Mouse (Mus musculus): ENCODE data around the gene Ankfn1. TPM values are rescaled to one million over a fixed set of nuclear protein-coding genes. Genes with fewer than 3 reads are reported as not detected.

Gene Ankfn1
- polyA plus RNA-seq (2012; rRNA removed) = 1.4 and 2.4 TPM in 2 replicates

DNA sequence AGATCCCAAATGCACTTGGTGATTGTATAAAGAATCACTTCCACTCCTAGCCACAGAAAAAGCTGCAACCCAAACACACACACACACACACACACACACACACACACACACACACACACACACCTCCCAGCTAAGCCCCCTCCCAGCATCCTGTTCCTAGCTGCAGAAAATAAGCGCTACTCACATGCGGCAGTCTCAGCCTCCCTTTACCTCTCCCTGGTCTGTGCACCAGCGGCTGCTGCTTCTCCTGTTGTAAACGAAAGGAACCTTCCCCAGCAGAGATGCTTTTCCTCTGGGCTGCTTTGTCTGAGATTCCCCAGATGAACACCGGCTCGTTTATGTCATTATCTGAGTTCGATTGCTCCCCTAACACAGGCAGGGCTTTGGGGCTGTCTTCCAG lies at the start of gene Ankfn1:
Ankfn1 (minus strand) TSS at position 223 of the 400 bp plus-strand sequence.
- no peak within 1 kb of the TSS for H3K27ac ChIP-seq (ENCODE audit: insufficient read depth, low read length)
- TF ChIP-seq CTCF (IDR thresholded peaks at IDR 0.05; ENCODE audit: borderline replicate concordance, insufficient read depth, low read depth, low read length) = no peak
- no peak for TF ChIP-seq POLR2A (IDR thresholded peaks at IDR 0.05; ENCODE audit: borderline replicate concordance, insufficient read depth, low read length)
- no peak for DNase-seq
- H3K4me3 ChIP-seq (replicated peaks; ENCODE audit: insufficient read depth, low read depth, low read length) = no peak within 1 kb of the TSS
- WGBS = 55% methylated on average over 7 of the region's 7 CpGs
- H3K27me3 ChIP-seq (ENCODE audit: control insufficient read depth, insufficient read depth, low read length) = no peaks in the 10 kb centered on the region
- H3K4me1 ChIP-seq (ENCODE audit: control insufficient read depth, insufficient read depth, low read length) = no peaks in the 10 kb centered on the region; the same call in none of the 2 replicates

GRCm38 (mm10) chr11:89823661-89824446 lies 46.4 kb upstream of the Ankfn1 start:
- H3K4me3 ChIP-seq (replicated peaks; ENCODE audit: insufficient read depth, low read depth, low read length) = no peak overlapping the region
- H3K27me3 ChIP-seq (ENCODE audit: control insufficient read depth, insufficient read depth, low read length) = no peaks in the 10 kb centered on the region; the same call in 1 of the 2 replicates
- H3K4me1 ChIP-seq (ENCODE audit: control insufficient read depth, insufficient read depth, low read length) = no peaks in the 10 kb centered on the region
- H3K27ac ChIP-seq (ENCODE audit: insufficient read depth, low read length) = no peak overlapping the region
- TF ChIP-seq CTCF (IDR thresholded peaks at IDR 0.05; ENCODE audit: borderline replicate concordance, insufficient read depth, low read depth, low read length) (no peak), POLR2A (IDR thresholded peaks at IDR 0.05; ENCODE audit: borderline replicate concordance, insufficient read depth, low read length) (no peak)
- no peak for DNase-seq
- 62% methylated on average over 8 of the region's 8 CpGs for WGBS

DNA sequence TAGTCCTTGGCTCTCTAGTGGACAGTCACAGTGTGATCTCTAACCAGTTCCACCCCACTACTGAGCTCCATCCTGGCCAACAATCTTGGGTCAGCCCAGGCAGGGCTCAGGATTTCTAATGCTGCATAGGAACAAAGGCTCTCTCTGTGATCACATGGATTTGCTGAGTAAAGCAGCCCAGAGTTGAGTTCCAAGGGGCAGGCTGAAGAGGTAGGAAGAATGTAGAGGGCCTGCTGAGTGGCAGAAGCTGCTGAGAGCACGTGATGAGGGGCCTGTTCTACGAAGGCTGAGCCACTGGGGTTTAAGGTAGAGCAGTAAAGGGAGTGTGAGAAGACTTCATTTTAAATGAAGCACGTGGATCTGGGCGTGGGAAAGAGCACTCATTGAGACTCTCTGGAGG lies 41.1 kb upstream of the Ankfn1 start:
- no peak for DNase-seq
- H3K27ac ChIP-seq (ENCODE audit: insufficient read depth, low read length) = no peak overlapping the region
- no peak overlapping the region for H3K4me3 ChIP-seq (replicated peaks; ENCODE audit: insufficient read depth, low read depth, low read length)
- no peaks in the 10 kb centered on the region for H3K4me1 ChIP-seq (ENCODE audit: control insufficient read depth, insufficient read depth, low read length)
- TF ChIP-seq CTCF (IDR thresholded peaks at IDR 0.05; ENCODE audit: borderline replicate concordance, insufficient read depth, low read depth, low read length) (no peak), POLR2A (IDR thresholded peaks at IDR 0.05; ENCODE audit: borderline replicate concordance, insufficient read depth, low read length) (no peak)
- WGBS = 16% methylated on average over 4 of the region's 4 CpGs
- H3K27me3 ChIP-seq (ENCODE audit: control insufficient read depth, insufficient read depth, low read length) = no peaks in the 10 kb centered on the region; the same call in 1 of the 2 replicates

- DNase-seq = no peak
- no peak overlapping the region for H3K27ac ChIP-seq (ENCODE audit: insufficient read depth, low read length)
- H3K27me3 ChIP-seq (ENCODE audit: control insufficient read depth, insufficient read depth, low read length) = no peaks in the 10 kb centered on the region
- no peaks in the 10 kb centered on the region for H3K4me1 ChIP-seq (ENCODE audit: control insufficient read depth, insufficient read depth, low read length)
- no peak overlapping the region for H3K4me3 ChIP-seq (replicated peaks; ENCODE audit: insufficient read depth, low read depth, low read length)
- WGBS = 79% methylated on average over 1 of the region's 1 CpGs
- TF ChIP-seq POLR2A (IDR thresholded peaks at IDR 0.05; ENCODE audit: borderline replicate concordance, insufficient read depth, low read length) (no peak), CTCF (IDR thresholded peaks at IDR 0.05; ENCODE audit: borderline replicate concordance, insufficient read depth, low read depth, low read length) (no peak)
Measured at GRCm38 (mm10) chr11:89811403-89811802, 34.0 kb upstream of the Ankfn1 start.

DNA sequence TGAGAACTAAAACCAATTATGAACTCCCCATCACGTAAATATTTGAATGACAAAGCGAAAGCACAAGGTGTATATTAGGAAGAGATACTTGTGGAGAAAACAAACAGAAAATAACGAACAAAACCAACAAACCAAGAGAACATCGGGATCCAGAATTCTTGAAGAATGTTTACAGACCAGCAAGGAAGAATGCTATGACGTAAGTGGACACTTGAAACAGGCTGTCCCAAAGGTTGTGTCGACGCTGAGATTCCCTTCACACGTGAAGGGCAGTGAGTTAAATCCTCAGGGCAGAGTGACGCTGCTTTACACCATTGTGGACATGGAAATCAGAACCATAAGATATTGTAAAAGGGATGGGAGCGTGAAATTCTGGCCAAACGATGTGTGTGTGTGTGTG lies 30.5 kb upstream of the Ankfn1 start:
- Histone ChIP-seq H3K4me3 (replicated peaks; ENCODE audit: insufficient read depth, low read depth, low read length) (no peak overlapping the region), H3K27ac (ENCODE audit: insufficient read depth, low read length) (no peak overlapping the region), H3K27me3 (ENCODE audit: control insufficient read depth, insufficient read depth, low read length) (no peaks in the 10 kb centered on the region), H3K4me1 (ENCODE audit: control insufficient read depth, insufficient read depth, low read length) (no peaks in the 10 kb centered on the region)
- no peak for DNase-seq
- WGBS = 74% methylated on average over 11 of the region's 11 CpGs
- TF ChIP-seq POLR2A (IDR thresholded peaks at IDR 0.05; ENCODE audit: borderline replicate concordance, insufficient read depth, low read length) (no peak), CTCF (IDR thresholded peaks at IDR 0.05; ENCODE audit: borderline replicate concordance, insufficient read depth, low read depth, low read length) (no peak)

DNA sequence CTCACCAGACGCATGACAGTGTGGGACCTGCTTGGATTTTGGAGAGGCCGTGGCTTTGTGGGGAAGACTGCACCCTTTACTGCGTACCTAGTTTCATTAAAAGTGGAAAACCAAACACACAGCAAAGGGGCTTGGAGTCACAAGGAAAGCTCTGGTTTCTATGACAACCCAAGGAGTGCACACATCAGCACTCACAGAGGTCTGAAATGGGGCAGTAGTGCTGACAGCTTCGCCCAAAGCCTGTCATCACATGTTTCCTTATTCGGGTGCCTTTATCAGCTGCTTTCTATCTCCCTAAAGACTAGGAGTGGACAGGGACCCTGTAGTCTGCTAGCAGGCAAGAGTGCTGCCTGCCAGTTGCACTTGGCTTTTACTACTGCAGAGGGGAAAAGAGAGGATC lies 27.4 kb upstream of the Ankfn1 start:
- H3K4me3 ChIP-seq (replicated peaks; ENCODE audit: insufficient read depth, low read depth, low read length) = no peak overlapping the region
- H3K27ac ChIP-seq (ENCODE audit: insufficient read depth, low read length) = no peak overlapping the region
- TF ChIP-seq POLR2A (IDR thresholded peaks at IDR 0.05; ENCODE audit: borderline replicate concordance, insufficient read depth, low read length) (no peak), CTCF (IDR thresholded peaks at IDR 0.05; ENCODE audit: borderline replicate concordance, insufficient read depth, low read depth, low read length) (no peak)
- H3K4me1 ChIP-seq (ENCODE audit: control insufficient read depth, insufficient read depth, low read length) = no peaks in the 10 kb centered on the region
- 59% methylated on average over 5 of the region's 5 CpGs for WGBS
- no peaks in the 10 kb centered on the region for H3K27me3 ChIP-seq (ENCODE audit: control insufficient read depth, insufficient read depth, low read length)
- DNase-seq = no peak

DNA sequence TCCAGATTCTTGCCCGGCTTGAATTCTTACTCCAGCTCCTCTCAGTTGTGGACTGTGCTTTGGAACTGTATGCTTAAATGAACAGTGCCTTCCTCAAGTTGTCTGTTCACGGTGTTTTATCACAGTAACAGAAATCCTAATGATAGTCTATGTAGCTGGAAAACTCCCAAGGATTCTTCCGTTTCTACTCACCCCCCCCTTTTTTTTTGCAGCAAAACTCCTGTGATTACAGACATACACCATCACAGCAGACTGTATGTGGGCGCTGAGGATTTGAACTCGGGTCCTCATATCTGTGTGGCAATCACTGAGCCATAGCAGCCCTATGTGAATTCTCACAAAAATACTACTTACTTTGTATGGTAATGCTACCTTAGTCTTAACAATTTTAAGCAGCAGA lies 26.5 kb upstream of the Ankfn1 start:
- no peak for TF ChIP-seq CTCF (IDR thresholded peaks at IDR 0.05; ENCODE audit: borderline replicate concordance, insufficient read depth, low read depth, low read length)
- TF ChIP-seq POLR2A (IDR thresholded peaks at IDR 0.05; ENCODE audit: borderline replicate concordance, insufficient read depth, low read length) = no peak
- no peaks in the 10 kb centered on the region for H3K4me1 ChIP-seq (ENCODE audit: control insufficient read depth, insufficient read depth, low read length)
- no peak overlapping the region for H3K4me3 ChIP-seq (replicated peaks; ENCODE audit: insufficient read depth, low read depth, low read length)
- WGBS = 81% methylated on average over 5 of the region's 5 CpGs
- no peak for DNase-seq
- H3K27ac ChIP-seq (ENCODE audit: insufficient read depth, low read length) = no peak overlapping the region
- no peaks in the 10 kb centered on the region for H3K27me3 ChIP-seq (ENCODE audit: control insufficient read depth, insufficient read depth, low read length)

- no peaks in the 10 kb centered on the region for H3K4me1 ChIP-seq (ENCODE audit: control insufficient read depth, insufficient read depth, low read length)
- no peak overlapping the region for H3K27ac ChIP-seq (ENCODE audit: insufficient read depth, low read length)
- DNase-seq = no peak
- H3K4me3 ChIP-seq (replicated peaks; ENCODE audit: insufficient read depth, low read depth, low read length) = no peak overlapping the region
- H3K27me3 ChIP-seq (ENCODE audit: control insufficient read depth, insufficient read depth, low read length) = no peaks in the 10 kb centered on the region; the same call in 1 of the 2 replicates
- no peak for TF ChIP-seq CTCF (IDR thresholded peaks at IDR 0.05; ENCODE audit: borderline replicate concordance, insufficient read depth, low read depth, low read length)
- no peak for TF ChIP-seq POLR2A (IDR thresholded peaks at IDR 0.05; ENCODE audit: borderline replicate concordance, insufficient read depth, low read length)
- WGBS = 79% methylated on average over 3 of the region's 3 CpGs
Measured at GRCm38 (mm10) chr11:89792709-89793108, 15.3 kb upstream of the Ankfn1 start.

All from cerebellum, adult 2 months (tissue).